Mouse (Mus musculus): Measurements from ENCODE around the gene Mmp14.

DNA sequence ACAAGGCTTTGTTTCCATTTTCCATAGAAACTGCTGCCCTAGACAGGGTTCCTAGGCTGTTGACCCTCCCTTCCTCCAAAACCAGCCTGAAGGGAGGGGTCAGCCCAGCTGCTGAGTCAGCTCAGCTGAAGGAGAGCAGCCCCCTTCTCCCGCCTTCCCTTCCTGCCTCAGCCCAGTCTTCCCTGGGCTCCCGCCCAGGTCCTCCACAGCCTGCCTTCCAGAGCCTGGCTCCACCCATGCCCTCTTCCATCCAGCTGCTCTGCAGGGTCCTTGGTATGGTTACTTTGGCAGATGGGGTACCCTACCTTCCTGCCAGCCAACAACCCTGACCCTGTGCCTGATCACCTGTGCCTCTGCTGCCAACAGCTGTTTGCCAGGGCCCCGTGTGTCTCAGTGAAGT lies 11.8 kb downstream of the Mmp14 start:
- TF ChIP-seq TAL1 (IDR thresholded peaks at IDR 0.05; ENCODE audit: low read length) (no peak), GATA1 (IDR thresholded peaks at IDR 0.05; ENCODE audit: low read length) (no peak)

All from erythroblast, embryonic 14.5 days (primary cell).